Mouse (Mus musculus) left cerebral cortex, postnatal 25 days (tissue): ENCODE data around the gene Prr15. TPM values are rescaled to one million over a fixed set of nuclear protein-coding genes. Genes with fewer than 3 reads are reported as not detected.

Experiments
- DNase-seq, 2 experiments: peaks; one replicate each; pipeline ENCODE4 v3.0.0; 2022; ENCODE audit warnings: low spot score in 2 of 2, mixed read lengths in 1 of 2
- intact Hi-C: fragments of 180-260 bp; cut with DNase I; formaldehyde crosslinking; loops from one replicate; pipeline ENCODE4 v1.15.1; 2025
- total RNA-seq, 2 experiments: library from RNA; stranded (reverse); gene quantifications; 2 replicates each; pipeline ENCODE4 v1.2.3; 2021

The Prr15 gene
- total RNA-seq, result 1 to 10 TPM; 1.9 to 2.0 TPM

DNA sequence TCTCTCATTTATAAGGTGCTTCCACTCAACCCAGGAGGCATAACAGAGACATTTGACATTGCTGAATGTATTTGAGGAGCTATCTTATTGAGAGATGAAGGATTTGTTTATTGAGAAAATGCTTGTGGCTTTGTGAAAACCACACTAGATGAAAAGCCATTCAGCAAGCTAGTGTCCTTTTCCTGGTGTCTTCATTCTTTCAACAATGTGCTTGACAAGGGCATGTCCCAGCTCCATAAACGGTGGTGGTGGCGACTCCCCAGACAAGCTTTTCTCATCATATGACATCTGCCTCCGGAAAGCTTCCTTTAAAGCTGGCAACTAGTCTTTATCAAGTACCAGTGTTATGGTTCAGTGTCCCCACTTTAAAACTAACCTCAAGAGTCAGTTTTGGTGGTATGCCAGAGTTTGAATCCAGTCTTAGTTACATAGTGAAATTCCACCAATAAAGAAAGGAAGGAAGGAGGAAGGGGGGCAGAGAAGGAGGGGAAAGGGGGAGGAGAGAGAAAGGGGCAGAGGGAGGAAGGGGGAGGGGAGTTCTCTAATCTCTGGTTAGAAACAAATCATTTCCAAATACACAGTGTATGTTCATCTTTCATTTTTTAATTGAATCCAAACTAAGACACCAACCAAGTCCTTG, at the start of gene Prr15:
Prr15 (plus strand) TSS at position 590 of the 640 bp plus-strand sequence.
- no peak for DNase-seq

GRCm38 (mm10) chr6:54277234-54277633, 48.4 kb upstream of the Prr15 start:
- intact Hi-C loops, result no loop called here
- no peak for DNase-seq

More for the DNA sequence above, at the start of gene Prr15:
- intact Hi-C loops, result loop anchor here (5.0 kb wide), 1 partner anchor 73 kb away; no protein-coding TSS in a partner anchor

DNA sequence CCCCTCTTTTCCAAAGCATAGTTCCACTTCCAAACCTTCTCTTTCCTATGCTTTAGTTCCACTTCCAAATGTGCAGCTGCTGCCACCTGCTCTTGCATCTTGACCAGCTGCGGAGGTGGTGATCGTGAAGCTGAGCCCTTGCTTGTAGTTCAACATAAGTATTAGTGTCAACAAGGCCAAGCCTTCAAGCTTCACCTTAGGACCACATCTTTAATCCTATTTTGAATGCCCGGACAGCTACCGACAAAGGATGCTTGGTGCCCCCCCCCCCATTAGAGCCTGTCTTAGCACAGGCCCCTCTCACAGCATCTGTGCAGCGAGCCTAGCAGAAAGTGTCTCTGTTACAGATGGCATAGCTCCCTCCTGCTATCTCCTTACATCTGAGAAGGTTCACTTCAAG, 47.8 kb upstream of the Prr15 start:
- no peak for DNase-seq
- intact Hi-C loops, result no loop called here

- intact Hi-C loops, result no loop called here
- DNase-seq, result no peak
These were observed 47.0 kb upstream of the Prr15 start for GRCm38 (mm10) chr6:54278613-54279012.

DNA sequence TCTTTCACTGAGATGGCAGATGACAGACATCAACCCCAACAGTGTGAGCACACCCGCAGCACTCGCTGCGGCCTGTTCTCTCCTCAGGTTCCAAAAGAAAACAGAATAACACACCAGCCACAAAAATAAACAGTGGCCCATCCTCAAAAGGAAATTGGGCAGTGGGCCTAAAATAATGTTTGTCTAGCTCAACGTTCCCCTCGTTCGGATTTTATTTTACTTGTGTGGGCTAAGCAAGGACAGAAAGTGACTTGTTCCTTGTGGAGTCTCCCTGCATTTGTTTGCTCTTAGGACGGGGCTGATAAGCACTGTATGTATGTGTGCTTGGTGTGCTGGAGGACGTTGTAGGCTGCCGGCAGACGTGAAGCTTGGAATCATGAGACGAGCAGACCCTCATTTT, 46.2 kb upstream of the Prr15 start:
- DNase-seq, result no peak
- intact Hi-C loops, result no loop called here

GRCm38 (mm10) chr6:54280248-54280647, 45.4 kb upstream of the Prr15 start:
- intact Hi-C loops, result no loop called here
- no peak for DNase-seq

DNA sequence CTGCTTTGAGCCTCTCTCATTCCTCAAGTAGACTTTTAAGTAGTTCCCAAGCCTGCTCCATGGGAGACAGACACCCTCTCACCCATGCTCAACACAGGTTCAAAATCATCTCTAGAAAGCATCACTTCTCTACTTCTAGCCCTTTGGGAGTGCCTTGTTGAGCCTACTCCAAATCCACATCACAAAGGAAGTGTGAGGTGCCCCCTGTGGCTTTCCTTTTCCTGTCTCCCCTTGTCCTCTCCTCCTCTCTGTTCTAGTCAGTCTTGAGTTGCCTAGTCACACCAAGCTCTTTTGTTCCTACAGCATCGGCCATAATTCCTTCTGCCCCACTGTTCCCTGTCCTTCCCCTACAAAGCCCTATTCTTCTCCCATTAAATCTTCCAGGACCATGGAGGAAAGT, 42.3 kb upstream of the Prr15 start:
- no peak for DNase-seq
- intact Hi-C loops, result no loop called here

GRCm38 (mm10) chr6:54284167-54284711, 41.4 kb upstream of the Prr15 start:
- intact Hi-C loops, result no loop called here
- no peak for DNase-seq

DNA sequence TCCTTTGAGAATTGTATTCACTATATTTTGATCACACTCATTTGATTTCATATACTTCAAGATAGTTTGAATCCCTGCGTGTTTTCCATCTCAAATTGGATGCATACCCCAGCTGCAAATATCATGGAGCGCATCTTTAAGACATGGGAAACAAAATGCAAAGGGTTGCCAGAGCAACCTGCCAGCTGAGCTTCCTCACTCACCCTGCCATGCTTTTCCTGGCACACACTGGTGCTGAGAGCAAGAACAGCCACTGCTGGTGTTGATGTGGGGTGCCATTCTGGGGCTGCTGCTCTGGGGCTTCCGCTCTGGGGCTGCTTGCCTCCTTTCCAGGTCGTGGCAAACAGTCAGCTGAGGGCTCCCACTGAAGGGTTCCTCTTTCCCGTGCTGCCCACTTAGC, 38.8 kb upstream of the Prr15 start:
- intact Hi-C loops, result no loop called here
- no peak for DNase-seq

DNA sequence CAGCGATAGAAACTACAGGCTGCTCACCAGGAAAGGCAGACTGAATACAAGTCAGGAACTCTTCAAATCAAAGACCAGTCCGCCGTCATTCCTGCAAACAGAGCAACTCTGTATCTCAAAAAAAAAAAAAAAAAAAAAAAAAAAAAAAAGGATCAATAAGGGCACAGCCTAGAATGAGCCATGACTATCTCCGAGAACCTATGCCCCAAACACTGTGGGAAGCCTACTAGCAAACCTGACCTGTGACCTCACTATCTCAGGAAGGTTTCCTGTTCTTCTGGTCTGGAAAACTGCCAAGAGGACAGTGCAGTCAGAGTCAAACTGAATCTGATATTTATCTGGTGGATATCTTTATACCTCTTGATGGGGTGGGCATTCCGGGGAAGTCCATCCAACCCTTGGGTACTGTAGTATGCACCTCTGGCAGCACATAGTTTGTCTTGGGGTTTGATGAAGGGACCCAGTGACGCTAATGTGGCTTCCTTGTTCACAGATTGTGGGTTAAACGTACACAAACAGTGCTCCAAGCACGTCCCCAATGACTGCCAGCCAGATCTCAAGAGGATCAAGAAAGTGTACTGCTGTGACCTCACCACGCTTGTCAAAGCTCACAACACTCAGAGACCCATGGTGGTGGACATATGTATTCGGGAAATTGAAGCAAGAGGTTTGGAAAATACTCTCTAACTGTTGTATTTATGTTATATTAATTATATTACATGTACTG, 35.7 kb upstream of the Prr15 start:
- intact Hi-C loops, result no loop called here
- DNase-seq, result no peak

GRCm38 (mm10) chr6:54297231-54297630, 28.4 kb upstream of the Prr15 start:
- intact Hi-C loops, result no loop called here
- no peak for DNase-seq

DNA sequence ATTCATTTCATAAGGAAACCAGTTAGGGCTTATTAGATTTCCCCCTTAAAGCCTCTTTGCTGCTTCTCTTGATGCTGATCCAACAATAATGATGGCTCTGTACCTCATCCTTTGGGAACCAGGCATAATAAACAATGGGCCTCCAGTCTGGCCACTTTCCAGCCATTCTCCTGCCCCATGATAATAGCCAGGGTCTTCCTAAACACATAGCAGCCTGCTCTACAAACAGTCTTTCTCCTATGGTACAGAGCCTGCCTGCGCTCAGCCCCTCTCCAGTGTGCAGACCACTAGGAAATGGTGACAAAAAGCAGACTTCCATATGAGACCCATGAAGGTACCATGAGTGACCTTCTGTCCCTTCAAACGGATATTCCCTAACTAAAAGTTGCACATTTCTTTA, 26.2 kb upstream of the Prr15 start:
- intact Hi-C loops, result no loop called here
- no peak for DNase-seq

DNA sequence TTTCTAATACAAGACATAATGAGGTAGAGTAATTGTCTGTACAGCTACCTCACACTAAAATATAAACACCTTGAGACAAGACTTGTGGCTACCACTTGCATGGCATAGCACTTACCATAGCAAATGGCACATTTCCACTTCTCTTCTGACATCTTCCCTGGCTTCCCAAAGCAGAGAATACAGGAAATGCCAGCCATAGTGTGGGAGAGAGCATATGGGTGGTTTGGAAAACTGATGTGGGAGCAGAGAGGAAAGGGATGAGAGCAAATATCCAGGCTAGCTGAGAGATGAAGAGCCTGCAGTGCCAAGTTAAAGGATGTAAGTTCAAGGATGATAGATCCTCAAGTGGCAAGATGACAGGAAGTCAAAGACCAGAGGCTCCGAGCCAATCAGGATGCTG, 19.9 kb upstream of the Prr15 start:
- intact Hi-C loops, result no loop called here
- DNase-seq, result peak in 1 of 2 experiments; percentile 45

DNA sequence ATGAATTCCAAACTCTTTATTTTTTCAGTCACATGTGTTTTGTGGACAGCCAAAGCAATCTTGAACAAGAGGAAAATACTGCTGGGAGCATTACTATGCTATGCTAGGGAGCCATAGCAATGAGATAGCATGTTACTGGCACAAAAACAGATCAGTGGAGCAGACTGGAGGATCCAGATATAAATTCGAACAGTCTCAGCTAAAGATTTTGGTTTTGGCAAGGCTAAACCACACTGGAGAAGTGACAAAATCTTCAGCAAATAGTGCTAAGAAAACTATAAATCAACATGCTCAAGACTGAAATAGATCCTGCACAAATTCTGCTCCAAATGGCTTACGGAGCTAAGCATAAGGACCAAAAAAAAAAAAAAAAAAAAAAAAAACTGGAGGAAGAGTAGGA, 12.6 kb upstream of the Prr15 start:
- intact Hi-C loops, result no loop called here
- peak in 1 of 2 experiments; percentile 75 for DNase-seq

- intact Hi-C loops, result no loop called here
- DNase-seq, result no peak
These were observed 7.0 kb upstream of the Prr15 start for GRCm38 (mm10) chr6:54318618-54319017.

GRCm38 (mm10) chr6:54319198-54319597, 6.4 kb upstream of the Prr15 start:
- intact Hi-C loops, result no loop called here

GRCm38 (mm10) chr6:54320236-54320635, 5.4 kb upstream of the Prr15 start:
- no peak for DNase-seq

More at GRCm38 (mm10) chr6:54319198-54319597, 6.4 kb upstream of the Prr15 start:
- no peak for DNase-seq

DNA sequence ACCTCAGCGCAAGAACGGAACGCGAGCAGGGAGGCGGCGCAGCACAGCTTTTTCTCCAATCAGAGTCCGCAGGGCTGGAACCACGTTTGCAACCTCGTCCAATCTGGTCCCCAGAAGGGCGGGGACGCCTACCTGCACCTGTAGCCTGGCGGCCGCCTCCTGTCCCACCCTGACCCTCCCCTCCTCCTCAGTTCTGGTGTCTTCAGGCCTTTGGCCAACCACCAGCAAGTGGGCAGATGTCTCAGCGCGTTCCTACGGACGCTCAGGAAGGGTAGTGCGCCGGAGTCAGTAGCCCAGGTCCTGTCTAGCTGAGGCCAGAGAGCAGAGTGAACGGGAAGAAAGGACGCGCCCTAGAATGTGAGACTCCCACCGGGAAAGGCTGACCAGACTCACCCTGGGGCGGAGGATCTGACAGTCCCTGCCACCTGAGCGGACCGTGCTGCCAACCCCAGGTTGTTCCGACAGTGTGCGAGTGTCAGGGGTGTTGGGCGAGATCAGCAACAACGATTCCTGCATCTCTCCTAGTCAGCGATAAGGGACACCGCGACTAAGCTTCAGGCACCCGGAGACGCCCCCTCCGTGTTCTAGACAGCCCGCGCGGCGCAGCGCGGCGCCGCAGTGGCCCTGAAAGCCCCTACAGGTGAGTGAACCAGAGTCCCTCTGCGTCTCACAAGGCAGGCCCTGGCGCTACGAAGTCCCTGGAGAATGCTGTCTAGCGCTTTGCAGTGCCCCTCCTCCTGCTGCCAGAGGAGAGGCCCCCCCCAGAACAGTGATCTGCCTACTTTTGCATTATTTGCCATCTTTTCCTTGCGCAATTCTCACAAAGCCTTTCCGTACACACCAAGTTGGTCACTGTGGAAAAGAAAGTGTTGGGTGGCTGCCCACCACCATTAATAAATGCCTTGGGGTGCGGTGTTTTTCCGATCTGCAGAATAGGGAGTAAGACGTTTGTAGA, 1.3 kb downstream of the Prr15 start:
- DNase-seq, result peak; percentile 60 to 74
- intact Hi-C loops, result loop anchor here (5.0 kb wide), 1 partner anchor 75 kb away; no protein-coding TSS in a partner anchor

More at GRCm38 (mm10) chr6:54320236-54320635, 5.4 kb upstream of the Prr15 start:
- intact Hi-C loops, result no loop called here

GRCm38 (mm10) chr6:54327626-54328003, 2.0 kb downstream of the Prr15 start:
- DNase-seq, result peak; percentile 48 to 75
- intact Hi-C loops, result loop anchor here (5.0 kb wide), 1 partner anchor 75 kb away; no protein-coding TSS in a partner anchor

DNA sequence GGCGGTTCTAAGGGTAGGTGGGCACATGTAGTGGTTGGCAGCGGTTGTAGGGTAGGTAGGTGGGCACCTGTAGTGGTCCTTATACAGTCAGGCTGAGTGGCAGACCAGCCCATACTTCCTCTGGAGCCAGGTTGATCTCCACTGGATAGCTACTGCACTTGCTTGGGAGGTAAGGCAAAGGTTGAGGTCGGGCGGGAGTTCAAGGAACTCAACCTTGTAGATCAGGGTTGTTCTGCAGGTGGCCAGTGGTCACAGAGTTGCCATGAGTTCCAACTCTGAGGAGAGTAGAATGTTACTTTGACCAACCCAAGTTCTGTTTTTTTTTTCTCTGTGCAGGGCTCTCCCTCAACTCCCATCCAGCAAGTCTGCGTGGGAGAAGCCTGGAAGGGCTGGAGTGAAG, 3.1 kb downstream of the Prr15 start:
- DNase-seq, result no peak
- intact Hi-C loops, result loop anchor here (5.0 kb wide), 1 partner anchor 76 kb away; no protein-coding TSS in a partner anchor
